Mouse (Mus musculus) lung, postnatal 25 days (tissue): ENCODE measurements at regions not wholly inside any gene's neighbourhood (a gene's known extent, or its start where the extent isn't known, plus 50 kb on each side); places are given as distances from the start of the nearest gene placed in this dataset.
A peak's percentile ranks its signal among the peaks of the same experiment; 100 is the strongest.
"Not testable (repeated sequence)": the region's sequence is repeated elsewhere in the genome, so short reads cannot be mapped to it uniquely, and the experiment has no call there.

Experiments
- DNase-seq: peaks from one replicate; pipeline ENCODE4 v3.0.0; 2022; ENCODE audit warnings: low spot score

DNA sequence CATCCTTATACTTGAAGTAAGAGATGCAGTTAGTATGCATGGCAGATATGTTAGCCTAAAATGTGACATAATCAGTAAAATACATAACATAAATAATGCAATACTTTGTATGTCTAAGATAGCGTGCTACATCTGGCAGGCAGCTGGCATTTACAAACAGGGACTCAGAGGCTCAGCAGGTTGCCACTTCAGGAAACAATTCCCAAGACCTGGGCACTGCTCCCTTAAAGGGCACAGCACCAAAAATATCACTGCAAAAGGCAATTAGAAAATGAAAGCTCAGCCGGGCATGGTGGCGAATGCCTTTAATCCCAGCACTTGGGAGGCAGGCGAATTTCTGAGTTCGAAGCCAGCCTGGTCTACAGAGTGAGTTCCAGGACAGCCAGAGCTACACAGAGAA is 544.0 kb downstream of the Zfp704 start:
- DNase-seq = peak; percentile 15

DNA sequence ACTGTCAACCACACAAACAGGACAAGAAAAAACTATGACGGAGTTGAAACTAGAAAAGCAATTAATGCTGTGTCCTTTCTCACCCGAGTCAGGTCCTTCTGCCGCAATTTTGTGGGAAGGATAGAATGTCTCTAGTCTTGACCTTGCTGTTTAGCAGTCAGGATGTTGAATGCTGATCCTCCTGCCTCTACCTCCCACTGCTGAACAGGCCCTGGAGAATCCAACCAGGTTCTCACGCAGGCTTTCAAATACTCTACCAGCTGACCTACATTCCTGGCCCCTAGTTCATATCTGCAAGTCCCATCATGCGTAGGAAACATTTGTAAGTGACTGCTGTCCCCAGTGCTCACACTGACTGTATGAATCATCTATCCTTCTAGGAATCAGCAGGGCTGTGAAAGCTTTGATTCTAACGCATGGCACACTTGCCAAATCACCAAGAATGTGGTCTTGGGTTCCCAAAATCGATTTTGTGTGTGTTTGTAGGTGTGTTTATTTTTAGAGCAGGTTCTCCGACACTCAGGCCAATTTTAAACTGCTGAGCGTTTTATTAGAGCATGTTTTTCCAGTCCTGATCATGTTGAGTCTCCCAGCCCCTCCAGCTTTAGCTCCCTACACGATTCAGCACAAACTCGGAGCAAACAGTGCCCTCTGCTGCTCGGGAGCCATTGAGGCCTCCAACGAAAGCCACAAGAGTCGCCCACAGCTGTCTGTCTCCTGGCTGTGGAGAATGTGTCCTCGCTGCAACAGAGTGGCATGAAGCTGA is 545.4 kb downstream of the Zfp704 start:
- peak; percentile 31 for DNase-seq

DNA sequence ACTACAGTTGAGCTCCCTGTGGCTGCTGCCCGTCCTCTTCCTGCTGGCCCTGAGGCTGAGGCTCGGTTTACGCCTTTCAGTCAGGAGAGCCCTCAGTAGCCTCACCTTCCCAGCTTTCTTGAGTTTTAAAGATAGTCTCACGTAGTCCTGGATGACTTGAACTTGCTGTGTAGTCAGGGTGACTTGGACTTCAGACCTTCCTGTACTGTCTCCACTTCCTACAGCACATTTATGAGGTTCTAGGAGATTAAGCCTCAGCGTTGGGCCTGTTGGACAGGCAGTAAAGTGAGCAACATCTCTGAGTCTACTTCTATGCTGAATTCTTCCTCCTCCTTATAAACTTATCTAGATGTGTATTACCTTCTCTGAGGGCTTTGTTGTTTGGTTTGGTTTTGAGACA is 546.2 kb downstream of the Zfp704 start:
- DNase-seq = no peak

DNA sequence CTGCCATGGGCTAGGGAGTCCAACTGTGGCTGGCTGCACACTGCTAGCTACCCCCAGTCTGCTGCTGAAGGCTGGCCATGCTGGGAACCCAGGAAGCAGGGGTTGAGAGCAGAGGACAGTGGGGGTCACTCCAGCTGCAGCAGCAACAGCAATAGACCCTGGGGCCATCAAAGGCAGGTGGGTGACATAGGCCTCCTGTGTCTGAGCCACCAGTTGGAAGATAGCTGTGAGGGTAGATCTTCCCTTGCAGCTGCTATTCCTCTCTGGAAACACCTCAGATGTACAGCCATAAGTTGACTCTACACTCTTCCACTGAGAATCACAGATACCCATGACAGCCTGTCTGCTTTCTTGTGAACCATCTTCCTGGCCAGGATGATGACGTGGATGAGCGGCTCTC is 548.5 kb downstream of the Zfp704 start:
- no peak for DNase-seq

DNA sequence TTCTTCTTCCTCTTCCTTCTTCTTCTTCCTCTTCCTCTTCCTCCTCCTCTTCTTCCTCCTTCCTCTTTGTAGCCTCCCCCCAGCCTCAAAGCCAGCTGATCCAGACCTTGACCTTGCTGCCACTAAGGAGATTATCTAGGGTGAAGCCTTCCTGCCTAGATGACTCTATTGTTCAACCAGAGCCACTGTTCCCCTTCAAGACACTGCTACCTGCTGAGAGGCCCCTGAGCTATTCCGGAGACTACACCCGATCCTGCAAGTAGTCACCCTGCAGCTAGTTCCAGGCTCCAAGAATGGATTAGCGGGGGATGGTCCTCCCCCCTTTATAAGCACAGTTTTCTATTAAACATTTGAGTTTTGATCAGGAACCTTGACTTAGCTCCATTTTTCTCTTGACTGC is 552.2 kb downstream of the Zfp704 start:
- not testable (repeated sequence) for DNase-seq

DNA sequence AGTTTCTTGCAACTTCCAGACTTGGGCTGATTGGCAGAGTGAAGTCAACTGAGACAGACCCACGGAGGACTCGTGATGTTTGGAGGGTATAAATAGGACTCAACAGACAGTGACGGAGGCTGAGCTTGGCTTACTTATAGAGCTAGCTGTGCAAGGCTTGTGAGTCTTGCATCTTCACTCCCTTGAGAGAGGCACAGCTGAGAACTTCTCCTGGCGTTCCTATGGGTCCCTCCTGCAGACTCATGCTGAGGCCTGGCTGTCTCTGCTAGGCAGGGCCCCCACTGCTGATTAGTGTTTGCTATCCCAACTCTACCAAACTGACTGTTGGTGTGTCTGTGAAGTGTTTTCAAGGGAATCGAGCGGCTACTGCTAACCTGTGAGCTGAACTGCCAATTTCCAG is 553.0 kb downstream of the Zfp704 start:
- DNase-seq = no peak

DNA sequence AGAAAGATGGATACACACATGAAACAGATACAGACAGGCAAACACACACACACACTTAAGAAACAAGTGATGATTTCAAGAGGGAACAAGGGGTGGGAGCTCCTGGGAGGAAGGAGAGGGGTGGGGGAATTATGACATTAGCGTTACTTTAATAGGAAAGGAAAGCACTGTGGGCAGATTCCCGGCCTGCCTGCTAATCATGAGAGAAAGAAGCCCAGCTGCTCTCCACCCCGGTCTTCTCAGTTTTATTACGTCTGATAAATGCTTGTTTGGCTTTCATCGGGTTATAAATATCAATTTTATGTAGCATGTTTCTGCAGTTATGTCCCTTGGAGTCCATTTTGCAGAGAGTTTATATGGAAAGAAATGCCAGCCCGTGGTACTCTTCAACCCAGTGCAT is 554.1 kb downstream of the Zfp704 start:
- DNase-seq = no peak
